Mouse (Mus musculus) heart, embryonic 12.5 days (tissue): Measurements from ENCODE around the gene Brms1l. TPM values are rescaled to one million over a fixed set of nuclear protein-coding genes. Genes with fewer than 3 reads are reported as not detected.
A peak's percentile ranks its signal among the peaks of the same experiment; 100 is the strongest.

ENCODE experiments used
- ATAC-seq: fragments of 200-750 bp; cut with Nextera tagmentation; 2 replicates; pipeline ENCODE4 v1.8.0; 2017; ENCODE audit warnings: moderate TSS enrichment, moderate library complexity; ENCODE audit not compliant: insufficient number of reproducible peaks, low FRiP score
- H3K27ac ChIP-seq: fragments of 300-500 bp; sonication (generic); 2 replicates; pipeline ENCODE4 v1.5.1; 2016; ENCODE audit warnings: mild to moderate bottlenecking, moderate library complexity; ENCODE audit not compliant: poor library complexity, severe bottlenecking
- H3K27me3 ChIP-seq: fragments of 300-500 bp; sonication (generic); replicated peaks from 2 replicates; pipeline ENCODE4 v1.6.1; 2016; ENCODE audit warnings: mild to moderate bottlenecking, moderate library complexity
- H3K36me3 ChIP-seq: fragments of 300-500 bp; sonication (generic); 2 replicates; pipeline ENCODE4 v1.6.1; 2016; ENCODE audit warnings: mild to moderate bottlenecking, moderate library complexity
- H3K4me1 ChIP-seq: fragments of 300-500 bp; sonication (generic); replicated peaks from 2 replicates; pipeline ENCODE4 v1.6.1; 2016; ENCODE audit warnings: mild to moderate bottlenecking
- H3K4me2 ChIP-seq: fragments of 300-500 bp; sonication (generic); 2 replicates; pipeline ENCODE4 v1.6.1; 2016; ENCODE audit warnings: mild to moderate bottlenecking, moderate library complexity
- H3K4me3 ChIP-seq: fragments of 300-500 bp; sonication (generic); 2 replicates; pipeline ENCODE4 v1.5.1; 2016; ENCODE audit warnings: mild to moderate bottlenecking
- H3K9ac ChIP-seq: fragments of 300-500 bp; sonication (generic); 2 replicates; pipeline ENCODE4 v1.6.1; 2016; ENCODE audit warnings: mild to moderate bottlenecking, moderate library complexity
- H3K9me3 ChIP-seq: fragments of 300-500 bp; sonication (generic); replicated peaks from 2 replicates; pipeline ENCODE4 v1.6.1; 2016; ENCODE audit warnings: mild to moderate bottlenecking, moderate library complexity
- WGBS: fragments of 180-500 bp; shearing (Covaris S2); methylation state at CpG from one replicate; pipeline ENCODE4 v1.1.7; 2016; 5-methylcytosine and 5-hydroxymethylcytosine counted together
- polyA plus RNA-seq: library from polyadenylated mRNA; unstranded; fragments of >200 nt; fragmentation: Nextera tagmentation; extraction: Ambion mirVana; gene quantifications from 2 replicates; pipeline ENCODE4 v1.2.1, GENCODE M21; 2016

The Brms1l gene
- polyA plus RNA-seq, 1 experiment from 2014 or later = 29.6 TPM

DNA sequence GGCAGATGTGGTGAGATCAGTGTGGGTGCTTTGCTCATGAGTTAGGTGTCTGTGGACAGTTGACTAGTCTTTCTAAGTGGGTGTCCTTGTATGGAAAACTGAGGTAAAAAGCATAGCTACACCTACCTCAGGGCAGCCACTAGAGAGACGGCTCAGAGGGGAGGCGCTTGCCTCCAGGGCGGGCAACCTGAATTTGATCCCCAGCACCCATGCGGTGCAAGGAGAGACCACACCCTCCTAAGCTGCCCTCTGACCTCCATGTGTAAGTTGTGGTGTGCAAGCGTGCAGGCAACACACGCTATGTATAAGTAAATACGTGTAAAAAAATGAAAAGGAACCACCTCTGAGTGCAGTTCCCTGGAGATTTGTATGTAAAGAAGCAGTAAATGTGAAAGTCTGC is 24.5 kb downstream of the Brms1l start:
- Histone ChIP-seq H3K9ac (no peak overlapping the region), H3K4me1 (no peaks in the 10 kb centered on the region), H3K36me3 (peaks cover 66% of the 10 kb centered on the region), H3K4me2 (no peak overlapping the region), H3K9me3 (peaks cover 7% of the 10 kb centered on the region), H3K27me3 (no peaks in the 10 kb centered on the region), H3K27ac (no peak overlapping the region), H3K4me3 (no peak overlapping the region)
- WGBS = 92% methylated on average over 7 of the region's 7 CpGs
- ATAC-seq = no peak

GRCm38 (mm10) chr12:55867738-55868137 is 31.6 kb downstream of the Brms1l start:
- H3K4me1 ChIP-seq = no peaks in the 10 kb centered on the region
- H3K4me2 ChIP-seq = no peak overlapping the region
- no peak overlapping the region for H3K27ac ChIP-seq
- H3K36me3 ChIP-seq = peaks cover 68% of the 10 kb centered on the region
- H3K9ac ChIP-seq = no peak overlapping the region
- ATAC-seq = no peak
- WGBS = 73% methylated on average over 4 of the region's 4 CpGs
- H3K27me3 ChIP-seq = no peaks in the 10 kb centered on the region
- peaks cover 12% of the 10 kb centered on the region; the same call in 1 of the 2 replicates for H3K9me3 ChIP-seq
- no peak overlapping the region for H3K4me3 ChIP-seq

- no peak overlapping the region for H3K4me2 ChIP-seq
- peaks cover 57% of the 10 kb centered on the region for H3K36me3 ChIP-seq
- peaks cover 15% of the 10 kb centered on the region; the same call in 1 of the 2 replicates for H3K9me3 ChIP-seq
- H3K4me1 ChIP-seq = no peaks in the 10 kb centered on the region
- H3K4me3 ChIP-seq = no peak overlapping the region
- WGBS = 92% methylated on average over 5 of the region's 5 CpGs
- no peak overlapping the region for H3K9ac ChIP-seq
- no peaks in the 10 kb centered on the region for H3K27me3 ChIP-seq
- no peak overlapping the region for H3K27ac ChIP-seq
- no peak for ATAC-seq
Observed at GRCm38 (mm10) chr12:55869622-55870322, 33.6 kb downstream of the Brms1l start.

DNA sequence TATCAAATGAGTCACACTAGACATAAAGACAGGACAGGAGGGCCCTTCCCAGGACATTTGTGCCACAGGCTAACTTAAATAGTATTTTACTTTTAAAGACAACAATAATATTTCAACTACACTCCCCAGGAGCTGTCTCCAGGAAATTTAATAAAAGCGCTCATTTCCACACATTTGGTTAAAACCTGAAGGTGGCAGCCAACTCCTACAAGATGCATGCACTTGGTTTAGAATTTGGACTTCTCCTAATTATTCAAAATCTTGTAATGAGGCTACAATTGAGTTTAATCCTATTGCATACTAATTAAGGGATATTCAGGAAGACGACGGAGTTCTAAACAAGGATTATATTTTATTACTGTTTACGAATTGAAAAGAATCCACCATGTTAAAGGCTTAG is 49.3 kb downstream of the Brms1l start:
- Histone ChIP-seq H3K36me3 (no peaks in the 10 kb centered on the region), H3K4me3 (no peak overlapping the region), H3K27ac (no peak overlapping the region), H3K9me3 (peaks cover 2% of the 10 kb centered on the region; the same call in 1 of the 2 replicates), H3K9ac (no peak overlapping the region), H3K4me1 (no peaks in the 10 kb centered on the region), H3K27me3 (no peaks in the 10 kb centered on the region), H3K4me2 (no peak overlapping the region)
- ATAC-seq = no peak
- WGBS = 82% methylated on average over 4 of the region's 4 CpGs

DNA sequence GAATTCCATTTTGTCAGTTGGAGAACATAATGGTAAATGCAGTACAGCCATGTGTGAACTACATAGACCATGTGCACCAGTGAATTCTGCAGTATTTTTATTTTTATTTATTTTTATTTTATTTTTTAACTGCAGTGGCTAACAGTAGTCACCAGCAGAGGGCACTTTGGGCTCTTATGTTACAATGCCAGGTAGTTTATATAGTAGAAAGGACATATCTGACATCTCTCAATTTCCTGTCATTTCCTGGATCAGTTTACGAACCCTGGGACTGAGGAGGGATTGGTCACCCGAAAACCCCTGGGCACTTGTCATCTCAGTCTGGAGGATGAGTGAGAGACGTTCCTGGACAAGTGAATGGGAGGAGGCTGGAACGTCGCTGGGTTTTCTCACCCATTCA is 52.4 kb downstream of the Brms1l start:
- 30% methylated on average over 5 of the region's 5 CpGs for WGBS
- Histone ChIP-seq H3K4me3 (no peak overlapping the region), H3K4me1 (no peaks in the 10 kb centered on the region), H3K36me3 (no peaks in the 10 kb centered on the region), H3K9ac (no peak overlapping the region), H3K9me3 (no peaks in the 10 kb centered on the region), H3K27ac (no peak overlapping the region), H3K4me2 (0 out of 2 replicates have a peak overlapping the region, but pooled peaks have one; percentile 33), H3K27me3 (no peaks in the 10 kb centered on the region)
- no peak for ATAC-seq

GRCm38 (mm10) chr12:55904801-55905200 is 68.7 kb downstream of the Brms1l start:
- 64% methylated on average over 1 of the region's 1 CpGs for WGBS
- no peak for ATAC-seq
- Histone ChIP-seq H3K4me2 (no peak overlapping the region), H3K27ac (no peak overlapping the region), H3K36me3 (no peaks in the 10 kb centered on the region), H3K4me1 (no peaks in the 10 kb centered on the region), H3K9ac (no peak overlapping the region), H3K27me3 (no peaks in the 10 kb centered on the region), H3K4me3 (no peak overlapping the region), H3K9me3 (no peaks in the 10 kb centered on the region)

GRCm38 (mm10) chr12:55912138-55912537 is 76.0 kb downstream of the Brms1l start:
- Histone ChIP-seq H3K4me3 (no peak overlapping the region), H3K36me3 (no peaks in the 10 kb centered on the region), H3K9me3 (no peaks in the 10 kb centered on the region), H3K4me1 (no peaks in the 10 kb centered on the region), H3K9ac (no peak overlapping the region), H3K4me2 (no peak overlapping the region), H3K27ac (no peak overlapping the region), H3K27me3 (no peaks in the 10 kb centered on the region)
- ATAC-seq = no peak
- 64% methylated on average over 3 of the region's 3 CpGs for WGBS

- no peak for ATAC-seq
- H3K9me3 ChIP-seq = no peaks in the 10 kb centered on the region
- no peak overlapping the region for H3K27ac ChIP-seq
- H3K36me3 ChIP-seq = no peaks in the 10 kb centered on the region
- no peak overlapping the region for H3K4me2 ChIP-seq
- H3K4me1 ChIP-seq = no peaks in the 10 kb centered on the region
- no peak overlapping the region for H3K4me3 ChIP-seq
- no peak overlapping the region for H3K9ac ChIP-seq
- 71% methylated on average over 9 of the region's 9 CpGs for WGBS
- no peaks in the 10 kb centered on the region for H3K27me3 ChIP-seq
Observed at GRCm38 (mm10) chr12:55913201-55913600, 77.1 kb downstream of the Brms1l start.

- H3K4me3 ChIP-seq = no peak overlapping the region
- WGBS = 84% methylated on average over 8 of the region's 8 CpGs
- H3K9me3 ChIP-seq = no peaks in the 10 kb centered on the region
- H3K27me3 ChIP-seq = no peaks in the 10 kb centered on the region
- no peak for ATAC-seq
- no peak overlapping the region for H3K9ac ChIP-seq
- H3K36me3 ChIP-seq = no peaks in the 10 kb centered on the region
- H3K4me1 ChIP-seq = no peaks in the 10 kb centered on the region
- no peak overlapping the region for H3K4me2 ChIP-seq
- H3K27ac ChIP-seq = no peak overlapping the region
Observed at GRCm38 (mm10) chr12:55916250-55916649, 80.1 kb downstream of the Brms1l start.

GRCm38 (mm10) chr12:55917020-55917419 is 80.9 kb downstream of the Brms1l start:
- Histone ChIP-seq H3K36me3 (no peaks in the 10 kb centered on the region), H3K27ac (no peak overlapping the region), H3K9ac (no peak overlapping the region), H3K4me2 (no peak overlapping the region), H3K4me3 (no peak overlapping the region), H3K4me1 (no peaks in the 10 kb centered on the region), H3K9me3 (no peaks in the 10 kb centered on the region), H3K27me3 (no peaks in the 10 kb centered on the region)
- WGBS = 92% methylated on average over 19 of the region's 19 CpGs
- no peak for ATAC-seq
